Comparison of ENCODE assay signal across 22 mouse cellular contexts in the genomic region with DNA sequence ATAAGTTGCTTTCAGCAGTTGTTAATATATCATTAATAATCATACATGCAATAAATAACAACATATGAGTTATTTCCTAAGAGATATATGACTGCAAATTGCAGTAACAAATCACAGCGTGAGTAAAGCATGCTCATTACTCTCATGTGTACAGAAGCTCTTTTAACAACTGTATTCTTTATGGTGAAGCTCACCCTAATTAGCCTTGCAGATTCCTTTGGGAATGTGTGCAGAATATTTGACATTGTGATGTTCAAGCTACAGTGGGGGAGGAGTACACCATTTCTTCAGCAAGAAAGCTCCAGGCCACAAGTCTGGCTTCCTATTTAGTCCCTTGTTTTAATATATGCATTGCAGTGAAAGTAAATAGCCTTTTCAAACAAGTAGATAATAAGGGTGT.
A peak's percentile ranks its signal among the peaks of the same experiment; 100 is the strongest.
DNase-seq lines count a peak whose midpoint lies in the region; ATAC-seq and TF ChIP-seq lines count a peak whose summit lies in the region.
"Had no signal": no experiment of that assay in that cellular context is flagged by ENCODE, and none has a peak within 500 bp of the region (broad histone marks: within the 10 kb centered on the region; RNA-seq: fewer than 3 reads in every experiment).

No protein-coding gene starts in this region.

- no peak for DNase-seq in kidney, postnatal 14 days
- DNase-seq in forebrain, postnatal 0 days = peak; percentile 10
- peak; percentile 3 for DNase-seq in retina, embryonic 14.5 days (ENCODE audit: low spot score)
- no peak for DNase-seq in lung, postnatal 10 days
- DNase-seq in left cerebral cortex, postnatal 25 days (ENCODE audit: low spot score in 2 of 2) = no peak
- DNase-seq in right cerebral cortex, postnatal 10 days (ENCODE audit: low spot score in 2 of 2) = no peak
- DNase-seq: cerebellum, adult 11-12 months; heart, postnatal 36 days; kidney, adult 11 months; kidney, postnatal 4 days; layer of hippocampus, postnatal 36 days; right cerebral cortex, adult 18-20 months; thymus, postnatal 25 days had no signal

- H3K9me3 ChIP-seq in kidney, embryonic 16.5 days (ENCODE audit: low read length) = no peaks in the 10 kb centered on the region
- H3K9me3 ChIP-seq in forebrain, postnatal 0 days (ENCODE audit: low read length) = peaks cover 3% of the 10 kb centered on the region; the same call in 1 of the 2 replicates
- H3K9me3 ChIP-seq in midbrain, embryonic 13.5 days = no peaks in the 10 kb centered on the region
- H3K9me3 ChIP-seq: embryonic facial prominence, embryonic 15.5 days; limb, embryonic 10.5 days; liver, embryonic 12.5 days; megakaryocyte, embryonic 14.5 days had no signal

- intact Hi-C loops in left cerebral cortex, postnatal 25 days (cut with DNase I) = no loop called here

- H3K4me3 ChIP-seq in kidney, embryonic 16.5 days (ENCODE audit: low read length) = no peak overlapping the region
- H3K4me3 ChIP-seq in forebrain, postnatal 0 days (ENCODE audit: low read depth, low read length) = no peak overlapping the region
- H3K4me3 ChIP-seq in midbrain, embryonic 13.5 days (replicated peaks) = no peak overlapping the region
- H3K4me3 ChIP-seq: embryonic facial prominence, embryonic 15.5 days; limb, embryonic 10.5 days; liver, embryonic 12.5 days; megakaryocyte, embryonic 14.5 days had no signal

- ATAC-seq in kidney, embryonic 16.5 days (ENCODE audit: low FRiP score, low TSS enrichment) = peak; percentile 46; the same call in 1 of the 2 replicates
- ATAC-seq in forebrain, postnatal 0 days = no peak
- peak; percentile 92 for ATAC-seq in midbrain, embryonic 13.5 days
- ATAC-seq: liver, embryonic 12.5 days; Patski had no signal

- H3K4me1 ChIP-seq in kidney, embryonic 16.5 days (ENCODE audit: insufficient read depth, low read length) = no peaks in the 10 kb centered on the region
- peaks cover 3% of the 10 kb centered on the region; the same call in 1 of the 2 replicates for H3K4me1 ChIP-seq in forebrain, postnatal 0 days (ENCODE audit: insufficient read depth)
- peaks cover 24% of the 10 kb centered on the region for H3K4me1 ChIP-seq in midbrain, embryonic 13.5 days (replicated peaks)
- H3K4me1 ChIP-seq: embryonic facial prominence, embryonic 15.5 days; limb, embryonic 10.5 days; liver, embryonic 12.5 days; megakaryocyte, embryonic 14.5 days had no signal

- no peak overlapping the region for H3K9ac ChIP-seq in kidney, embryonic 16.5 days (replicated peaks; ENCODE audit: low read length)
- no peak overlapping the region for H3K9ac ChIP-seq in forebrain, postnatal 0 days
- H3K9ac ChIP-seq in midbrain, embryonic 13.5 days (replicated peaks) = no peak overlapping the region
- H3K9ac ChIP-seq: embryonic facial prominence, embryonic 15.5 days; liver, embryonic 12.5 days had no signal

- H3K36me3 ChIP-seq in kidney, embryonic 16.5 days (ENCODE audit: insufficient read depth, low read length) = no peaks in the 10 kb centered on the region
- no peaks in the 10 kb centered on the region for H3K36me3 ChIP-seq in forebrain, postnatal 0 days (ENCODE audit: insufficient read depth)
- no peaks in the 10 kb centered on the region for H3K36me3 ChIP-seq in midbrain, embryonic 13.5 days
- H3K36me3 ChIP-seq: embryonic facial prominence, embryonic 15.5 days; limb, embryonic 10.5 days; liver, embryonic 12.5 days had no signal

- no peak for TF ChIP-seq CTCF in forebrain, postnatal 0 days (IDR thresholded peaks at IDR 0.05; ENCODE audit: low read depth)

- no peak overlapping the region for H3K4me2 ChIP-seq in kidney, embryonic 16.5 days (replicated peaks; ENCODE audit: low read depth, low read length)
- no peak overlapping the region for H3K4me2 ChIP-seq in forebrain, postnatal 0 days (ENCODE audit: low read depth)
- H3K4me2 ChIP-seq in midbrain, embryonic 13.5 days (replicated peaks) = no peak overlapping the region
- H3K4me2 ChIP-seq: embryonic facial prominence, embryonic 15.5 days; heart, embryonic 11.5 days; liver, embryonic 12.5 days had no signal

- H3K27ac ChIP-seq in kidney, embryonic 16.5 days (ENCODE audit: low read length) = no peak overlapping the region
- no peak overlapping the region for H3K27ac ChIP-seq in forebrain, postnatal 0 days (ENCODE audit: low read depth, low read length)
- H3K27ac ChIP-seq in midbrain, embryonic 13.5 days = no peak overlapping the region
- H3K27ac ChIP-seq: embryonic facial prominence, embryonic 15.5 days; limb, embryonic 10.5 days; liver, embryonic 12.5 days; stomach, postnatal 0 days had no signal

- WGBS in kidney, embryonic 16.5 days = 65% methylated on average over 1 of the region's 1 CpGs
- 11% methylated on average over 1 of the region's 1 CpGs for WGBS in forebrain, postnatal 0 days
- 26% methylated on average over 1 of the region's 1 CpGs for WGBS in midbrain, embryonic 13.5 days

- no peaks in the 10 kb centered on the region for H3K27me3 ChIP-seq in kidney, embryonic 16.5 days (ENCODE audit: insufficient read depth, low read length)
- no peaks in the 10 kb centered on the region for H3K27me3 ChIP-seq in forebrain, postnatal 0 days (ENCODE audit: insufficient read depth, low read length)
- H3K27me3 ChIP-seq in midbrain, embryonic 13.5 days = no peaks in the 10 kb centered on the region
- H3K27me3 ChIP-seq: embryonic facial prominence, embryonic 15.5 days; liver, embryonic 12.5 days; megakaryocyte, embryonic 14.5 days; Patski had no signal

Comparison
In these comparisons a context has a peak if more than half of its experiments do, and no peak if none do; other contexts are left out.
1. DNase-seq: peak in forebrain, postnatal 0 days (single experiment) and retina, embryonic 14.5 days (single experiment); none in kidney, postnatal 14 days (single experiment), lung, postnatal 10 days (single experiment), left cerebral cortex, postnatal 25 days (0 of 2) and right cerebral cortex, postnatal 10 days (0 of 2).